In genomic region chr16:21995304-21995703, GRCm38 (mm10) we compare ENCODE assay signal across 8 mouse cellular contexts. TPM values are rescaled to one million over a fixed set of nuclear protein-coding genes. Genes with fewer than 3 reads are reported as not detected.
DNase-seq lines count a peak whose midpoint lies in the region; ATAC-seq and TF ChIP-seq lines count a peak whose summit lies in the region.

Gene Liph, minus strand, starts transcription at chr16:21995663.

- H3K27me3 ChIP-seq in heart, postnatal 0 days (ENCODE audit: control insufficient read depth, insufficient read depth, low read length), result no peaks in the 10 kb centered on the region
- no peaks in the 10 kb centered on the region for H3K27me3 ChIP-seq in stomach, embryonic 15.5 days (replicated peaks)

- H3K4me1 ChIP-seq in heart, postnatal 0 days (ENCODE audit: control insufficient read depth, insufficient read depth), result 0 out of 2 replicates have a peak, but pooled peaks cover 3% of the 10 kb centered on the region
- H3K4me1 ChIP-seq in stomach, embryonic 15.5 days, result no peaks in the 10 kb centered on the region; the same call in 1 of the 2 replicates

- peak; percentile 32 for DNase-seq in adrenal gland, postnatal 10 days
- DNase-seq in adrenal gland, adult 8-10 months, result no peak
- peak; percentile 41 for DNase-seq in embryo, embryonic 10 days (ENCODE audit: low spot score)
- DNase-seq in heart, postnatal 0 days (ENCODE audit: low spot score), result no peak
- DNase-seq in kidney, postnatal 36 days, result peak; percentile 20 to 34
- peak; percentile 52 to 60 for DNase-seq in lung, postnatal 4 days
- DNase-seq in frontal cortex, postnatal 25 days (ENCODE audit: low spot score in 2 of 2), result no peak

- no peaks in the 10 kb centered on the region for H3K36me3 ChIP-seq in heart, postnatal 0 days (replicated peaks; ENCODE audit: control insufficient read depth, insufficient read depth, low read length)
- no peaks in the 10 kb centered on the region for H3K36me3 ChIP-seq in stomach, embryonic 15.5 days

- H3K4me3 ChIP-seq in heart, postnatal 0 days (ENCODE audit: low read depth, low read length), result peak within 1 kb of the TSS; percentile 20
- peak within 1 kb of the TSS; percentile 9 for H3K4me3 ChIP-seq in stomach, embryonic 15.5 days (replicated peaks)

- no peaks in the 10 kb centered on the region for H3K9me3 ChIP-seq in heart, postnatal 0 days (replicated peaks; ENCODE audit: control insufficient read depth, low read length)
- no peaks in the 10 kb centered on the region for H3K9me3 ChIP-seq in stomach, embryonic 15.5 days

- peak within 1 kb of the TSS; percentile 52 for H3K4me2 ChIP-seq in heart, postnatal 0 days (ENCODE audit: low read depth, low read length)
- peak within 1 kb of the TSS; percentile 47 for H3K4me2 ChIP-seq in stomach, embryonic 15.5 days

- H3K27ac ChIP-seq in heart, postnatal 0 days (ENCODE audit: low read depth), result no peak within 1 kb of the TSS
- H3K27ac ChIP-seq in stomach, embryonic 15.5 days, result peak within 1 kb of the TSS; percentile 84

- no peak for ATAC-seq in heart, postnatal 0 days (ENCODE audit: insufficient read depth, low read depth)
- ATAC-seq in stomach, embryonic 15.5 days (ENCODE audit: insufficient read depth, low FRiP score, low read depth), result no peak

- TF ChIP-seq EP300 in heart, postnatal 0 days (IDR thresholded peaks at IDR 0.05; ENCODE audit: low read depth), result no peak

- no peak within 1 kb of the TSS for H3K9ac ChIP-seq in heart, postnatal 0 days (replicated peaks; ENCODE audit: low read depth, low read length)
- no peak within 1 kb of the TSS for H3K9ac ChIP-seq in stomach, embryonic 15.5 days

- no peak for TF ChIP-seq CTCF in heart, postnatal 0 days (IDR thresholded peaks at IDR 0.05; ENCODE audit: low read depth)

- WGBS in heart, postnatal 0 days, result 15% methylated on average over 16 of the region's 16 CpGs
- WGBS in stomach, embryonic 15.5 days, result 17% methylated on average over 16 of the region's 16 CpGs

RNA-seq across cellular contexts. Expression of gene Liph, which starts in this region (rescaled TPM):
- total RNA-seq in adrenal gland, postnatal 10 days (2021), result 1 to 10 TPM in 1 of 2 experiments, under 1 TPM in 1; 0.91 to 1.3 TPM
- total RNA-seq in adrenal gland, adult 8-10 months (2022), result under 1 TPM; 0.13 to 0.31 (median 0.14) TPM
- total RNA-seq in heart, postnatal 0 days (2014; rRNA removed; ENCODE audit: low replicate concordance), result 2.8 TPM in 1 of 2 replicates, not detected in the other
- polyA plus RNA-seq in heart, postnatal 0 days (2015; fragmentation: Nextera tagmentation; extraction: Ambion mirVana), result 0.12 and 0.37 TPM in 2 replicates
- 15.9 and 21.4 TPM in 2 replicates for polyA plus RNA-seq in stomach, embryonic 15.5 days (2015; fragmentation: Nextera tagmentation; extraction: Ambion mirVana)

Comparison
In these comparisons a context has a peak if more than half of its experiments do, and no peak if none do; other contexts are left out.
1. RNA of gene Liph (polyA plus RNA-seq): 15.9 to 21.4 TPM in stomach, embryonic 15.5 days; 0.12 to 0.37 TPM in heart, postnatal 0 days; every median in the first group is over 10 times any median in the second.
2. DNase-seq: peak in adrenal gland, postnatal 10 days (single experiment), embryo, embryonic 10 days (single experiment), kidney, postnatal 36 days (2 of 2) and lung, postnatal 4 days (2 of 2); none in adrenal gland, adult 8-10 months (single experiment), heart, postnatal 0 days (single experiment) and frontal cortex, postnatal 25 days (0 of 2).